Mouse (Mus musculus) heart, postnatal 4 days (tissue): ENCODE results near the gene Atp5f1. TPM values are rescaled to one million over a fixed set of nuclear protein-coding genes. Genes with fewer than 3 reads are reported as not detected.

Experiments
- DNase-seq: peaks from one replicate; pipeline ENCODE4 v3.0.0; 2021
- total RNA-seq, 2 experiments: library from RNA; stranded (reverse); gene quantifications; 2 replicates each; pipeline ENCODE4 v1.2.3; 2021

The Atp5f1 gene
- total RNA-seq, 2 experiments from 2014 or later = 829 to 853 TPM

DNA sequence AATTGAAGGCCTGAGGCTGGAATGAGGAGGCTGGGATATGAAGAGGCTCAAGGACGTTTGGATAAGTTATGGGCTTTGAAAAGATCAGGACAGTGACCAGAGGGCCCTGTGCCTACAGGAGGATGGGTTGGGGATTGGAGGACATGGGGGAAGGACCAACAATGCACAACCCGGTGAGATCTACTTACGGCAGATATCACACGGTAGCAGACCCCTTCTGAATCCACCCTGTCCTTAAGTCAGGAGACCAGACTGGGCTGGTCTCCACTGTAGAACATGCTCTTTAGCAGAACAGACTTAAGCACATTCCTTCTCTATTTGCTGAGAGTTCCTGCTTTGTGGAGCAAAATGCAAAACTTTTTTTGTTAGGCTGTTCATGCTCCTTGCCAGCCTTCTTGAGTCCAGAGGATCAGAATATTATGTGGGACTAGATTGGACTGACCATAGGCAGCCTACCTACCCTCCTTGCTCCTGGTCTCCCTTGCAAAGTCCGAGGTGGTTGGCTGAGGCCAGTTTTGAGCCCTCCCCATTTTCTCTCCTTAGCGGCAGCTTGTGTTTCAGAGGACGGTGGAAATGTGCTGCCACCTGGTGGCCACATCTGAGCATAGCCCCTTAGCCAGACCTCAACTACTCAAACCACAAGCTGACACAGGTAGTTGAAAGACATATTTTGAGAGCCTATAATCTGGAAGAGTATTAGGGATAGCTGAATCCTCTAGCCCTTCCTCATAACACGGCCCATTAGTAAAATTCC, 60.3 kb downstream of the Atp5f1 start:
- DNase-seq = peak; percentile 90

DNA sequence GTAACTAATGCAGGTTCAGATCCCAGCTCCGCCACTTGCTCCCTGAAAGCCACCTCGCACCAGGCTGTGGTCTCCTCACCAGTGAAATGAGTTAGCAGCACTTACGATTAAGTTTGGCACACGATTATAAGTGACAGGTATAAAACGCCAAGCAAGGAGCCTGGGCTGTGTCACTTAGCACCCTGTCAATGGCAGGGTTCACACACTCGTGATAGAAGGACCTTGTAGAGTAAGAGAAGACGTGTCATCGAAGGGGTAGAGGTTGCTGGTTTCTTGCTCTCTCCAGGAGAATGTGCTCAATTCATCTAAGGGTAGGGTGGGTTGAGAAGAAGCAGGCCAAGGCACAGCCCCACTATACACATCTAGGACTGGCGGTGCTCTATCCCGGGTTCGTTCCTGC, 61.0 kb downstream of the Atp5f1 start:
- DNase-seq = peak; percentile 48

GRCm38 (mm10) chr3:105898325-105898724, 61.6 kb downstream of the Atp5f1 start:
- peak; percentile 37 for DNase-seq

DNA sequence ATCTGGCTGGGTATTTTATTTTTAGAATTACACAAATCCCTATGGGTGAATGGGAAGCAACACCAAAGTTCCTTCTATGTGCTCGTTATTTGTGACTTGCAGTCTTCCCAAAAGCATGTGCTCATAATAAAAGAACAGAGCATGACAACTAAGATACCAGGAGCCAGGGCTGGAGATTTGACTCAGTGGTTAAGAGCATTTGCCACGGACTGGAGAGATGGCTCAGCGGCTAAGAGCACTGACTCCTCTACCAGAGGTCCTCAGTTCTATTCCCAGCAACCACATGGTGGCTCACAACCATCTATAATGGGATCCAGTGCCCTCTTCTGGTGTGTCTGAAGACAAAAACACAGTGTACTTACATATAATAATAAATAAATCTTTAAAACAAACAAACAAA, 63.1 kb downstream of the Atp5f1 start:
- DNase-seq = no peak

DNA sequence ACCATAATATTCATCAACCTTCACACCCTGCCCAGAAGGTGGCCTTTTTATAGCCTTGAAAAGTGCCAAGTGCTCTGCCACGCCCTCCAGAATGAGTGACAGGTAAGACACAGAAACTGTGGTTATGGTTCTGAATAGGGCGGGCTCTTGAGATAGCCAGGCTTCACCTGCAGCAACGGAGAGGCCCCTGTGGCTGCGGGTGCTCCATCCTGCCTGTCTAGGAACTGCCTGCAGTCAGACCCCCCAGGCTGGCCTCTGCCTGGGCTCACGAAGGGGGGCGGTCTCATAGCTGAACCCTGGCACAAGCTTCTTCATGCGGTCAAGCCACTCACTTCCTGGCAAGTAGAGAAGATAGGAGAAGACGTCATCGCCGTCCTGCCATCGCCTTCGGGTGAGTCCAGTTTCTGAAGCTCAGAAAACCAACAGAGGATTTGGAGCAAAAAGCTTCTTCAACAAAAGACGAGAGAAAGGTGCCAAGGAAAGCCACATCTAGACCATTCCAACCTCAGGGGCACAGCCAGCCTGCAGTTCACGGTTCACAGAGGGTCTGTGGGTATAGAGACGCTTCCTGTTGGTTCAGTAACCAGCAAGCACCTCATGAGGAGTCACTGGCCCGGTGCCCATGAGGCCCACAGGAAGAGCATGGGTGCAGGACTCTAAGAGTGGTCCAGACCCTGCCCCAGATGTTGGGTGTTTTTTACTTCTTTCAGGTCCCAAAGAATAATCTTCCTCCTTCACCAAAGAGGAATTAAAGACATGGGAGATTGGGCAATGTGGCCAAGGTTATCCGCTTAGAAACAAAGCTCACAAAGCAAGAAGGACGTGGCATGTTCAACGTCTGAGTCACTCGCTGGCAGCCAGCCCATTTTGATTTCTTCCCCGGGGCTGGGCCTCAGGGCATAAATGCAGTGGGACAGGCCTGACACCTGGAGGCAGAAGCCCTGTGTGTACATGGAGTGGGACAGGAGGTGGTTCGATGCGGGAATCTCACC, 65.0 kb downstream of the Atp5f1 start:
- DNase-seq = peak; percentile 98

DNA sequence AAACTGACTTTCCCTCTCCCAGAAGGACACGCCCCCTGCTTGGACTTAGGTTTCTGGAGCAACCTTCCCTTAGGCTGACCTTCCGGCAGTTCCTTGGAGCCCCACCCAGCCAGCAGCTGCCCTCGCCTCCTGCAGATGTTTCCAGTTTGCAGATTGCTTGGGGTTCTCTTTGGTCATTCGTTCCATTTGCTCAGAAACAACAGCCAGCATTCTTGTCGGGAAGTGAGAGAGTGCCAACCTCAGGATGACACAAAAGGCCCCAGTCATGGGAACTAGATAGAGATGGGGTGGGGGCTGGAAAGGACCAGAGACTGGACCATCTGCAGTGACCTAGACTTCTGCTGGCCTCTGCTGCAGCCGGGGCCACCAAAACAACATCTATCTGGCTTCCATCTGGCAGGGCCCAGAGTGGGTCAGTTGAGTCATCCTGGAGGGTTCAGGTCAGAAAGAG, 65.9 kb downstream of the Atp5f1 start:
- DNase-seq = peak; percentile 64

Other genes starting within 250 kb of the Atp5f1 start
- gene Rap1a, start 158.8 kb downstream of the Atp5f1 start, total RNA-seq = 100 to 1,000 TPM; 131 to 134 TPM
- not detected for gene Adora3, start 89.2 kb downstream of the Atp5f1 start, total RNA-seq
- under 1 TPM; 0.34 to 0.52 TPM for gene Tmigd3, start 89.2 kb downstream of the Atp5f1 start, total RNA-seq
- gene I830077J02Rik, start 27.4 kb downstream of the Atp5f1 start, total RNA-seq = 1 to 10 TPM in 1 of 2 experiments, under 1 TPM in 1; 0.69 to 1.4 TPM
- gene Wdr77, start 730 bp downstream of the Atp5f1 start, total RNA-seq = 10 to 100 TPM; 58.3 to 63.3 TPM
- under 1 TPM; 0.47 to 0.48 TPM for gene Ovgp1, start 13.6 kb upstream of the Atp5f1 start, total RNA-seq
- gene Pifo, start 54.5 kb upstream of the Atp5f1 start, total RNA-seq = not detected
- under 1 TPM; 0.36 to 0.43 TPM for gene Chil5, start 72.7 kb upstream of the Atp5f1 start, total RNA-seq
- not detected for gene Chia1, start 153.1 kb upstream of the Atp5f1 start, total RNA-seq
- gene Chil3, start 207.5 kb upstream of the Atp5f1 start, total RNA-seq = under 1 TPM; 0.29 to 0.33 TPM